Mouse (Mus musculus) kidney, adult 2 months (tissue): ENCODE measurements around the gene Zfp385a. TPM values are rescaled to one million over a fixed set of nuclear protein-coding genes. Genes with fewer than 3 reads are reported as not detected.

Experiments
- DNase-seq: peaks from one replicate; pipeline ENCODE4 v3.0.0; 2021
- H3K27ac ChIP-seq: fragments of 200-500 bp; 2 replicates; pipeline ENCODE4 v1.5.1; 2012; ENCODE audit warnings: low read depth, low read length, control low read depth, inconsistent platforms; ENCODE audit not compliant: insufficient read depth
- H3K27me3 ChIP-seq: fragments of 200-500 bp; replicated peaks from 2 replicates; pipeline ENCODE4 v1.6.1; 2012; ENCODE audit warnings: mild to moderate bottlenecking, moderate library complexity, low read length, inconsistent platforms; ENCODE audit not compliant: control insufficient read depth, insufficient read depth
- H3K36me3 ChIP-seq: fragments of 200-500 bp; 2 replicates; pipeline ENCODE4 v1.6.1; 2012; ENCODE audit warnings: mild to moderate bottlenecking, moderate library complexity, low read length, inconsistent platforms; ENCODE audit not compliant: control insufficient read depth, insufficient read depth
- H3K4me1 ChIP-seq: fragments of 200-500 bp; 2 replicates; pipeline ENCODE4 v1.6.1; 2011; ENCODE audit warnings: low read length; ENCODE audit not compliant: control insufficient read depth, insufficient read depth
- H3K4me3 ChIP-seq: fragments of 200-500 bp; 2 replicates; pipeline ENCODE4 v1.5.1; 2011; ENCODE audit warnings: mild to moderate bottlenecking, low read depth, low read length, control low read depth; ENCODE audit not compliant: insufficient read depth
- CTCF ChIP-seq: fragments of 200-500 bp; conservative IDR thresholded peaks from 2 replicates; pipeline ENCODE4 v1.5.1; 2011; ENCODE audit warnings: low read depth, mild to moderate bottlenecking, control low read depth, low read length, moderate library complexity, mixed read lengths; ENCODE audit not compliant: insufficient read depth, insufficient read length
- POLR2A ChIP-seq: fragments of 200-500 bp; IDR thresholded peaks from one replicate; pipeline ENCODE4 v1.6.1; 2011; ENCODE audit warnings: low read depth, low read length, control low read depth
- WGBS: fragments of 180-500 bp; shearing (Covaris S2); methylation state at CpG from one replicate; pipeline ENCODE4 v1.1.7; 2018; 5-methylcytosine and 5-hydroxymethylcytosine counted together
- polyA plus RNA-seq: library from polyadenylated mRNA; depleted of rRNA; stranded (reverse); fragments of >200 nt; gene quantifications from 2 replicates; pipeline ENCODE4 v1.2.3, GENCODE M21; 2012; rRNA removed

Zfp385a gene
- polyA plus RNA-seq = 5.2 and 6.1 TPM in 2 replicates

GRCm38 (mm10) chr15:103339961-103340337, at the start of gene Zfp385a:
Gene Zfp385a (minus strand): TSS chr15:103340093.
- Histone ChIP-seq H3K27ac (no peak within 1 kb of the TSS), H3K4me3 (peak within 1 kb of the TSS; percentile 66), H3K27me3 (no peaks in the 10 kb centered on the region; the same call in 1 of the 2 replicates), H3K36me3 (no peaks in the 10 kb centered on the region), H3K4me1 (peaks cover 2% of the 10 kb centered on the region; the same call in 1 of the 2 replicates)
- no peak for TF ChIP-seq POLR2A
- no peak for TF ChIP-seq CTCF
- peak; percentile 41 for DNase-seq
- WGBS = 1% methylated on average over 26 of the region's 26 CpGs

DNA sequence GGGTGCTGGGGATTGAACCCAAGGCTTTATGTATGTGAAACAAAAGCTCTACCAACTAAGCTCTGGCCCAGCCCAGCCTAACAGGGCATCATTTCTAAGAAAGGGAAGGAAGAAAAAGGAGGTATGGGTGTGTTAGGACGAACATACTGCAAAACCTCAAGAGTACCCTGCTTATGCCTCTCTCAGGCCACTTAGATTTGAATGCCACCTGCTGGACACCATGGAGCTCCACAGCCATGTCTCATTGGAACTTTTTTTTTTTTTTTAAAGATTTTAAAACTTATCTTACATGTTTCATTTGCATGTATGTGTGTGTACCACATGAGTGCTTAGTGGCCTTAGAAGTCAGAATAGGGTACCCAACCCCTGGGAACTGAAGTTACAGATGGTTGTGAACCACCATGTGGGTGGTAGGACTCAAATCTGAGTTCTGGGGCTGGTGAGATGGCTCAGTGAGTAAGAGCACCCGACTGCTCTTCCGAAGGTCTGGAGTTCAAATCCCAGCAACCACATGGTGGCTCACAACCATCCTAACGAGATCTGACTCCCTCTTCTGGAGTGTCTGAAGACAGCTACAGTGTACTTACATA, 48.8 kb upstream of the Zfp385a start:
- 44% methylated on average over 4 of the region's 4 CpGs for WGBS

DNA sequence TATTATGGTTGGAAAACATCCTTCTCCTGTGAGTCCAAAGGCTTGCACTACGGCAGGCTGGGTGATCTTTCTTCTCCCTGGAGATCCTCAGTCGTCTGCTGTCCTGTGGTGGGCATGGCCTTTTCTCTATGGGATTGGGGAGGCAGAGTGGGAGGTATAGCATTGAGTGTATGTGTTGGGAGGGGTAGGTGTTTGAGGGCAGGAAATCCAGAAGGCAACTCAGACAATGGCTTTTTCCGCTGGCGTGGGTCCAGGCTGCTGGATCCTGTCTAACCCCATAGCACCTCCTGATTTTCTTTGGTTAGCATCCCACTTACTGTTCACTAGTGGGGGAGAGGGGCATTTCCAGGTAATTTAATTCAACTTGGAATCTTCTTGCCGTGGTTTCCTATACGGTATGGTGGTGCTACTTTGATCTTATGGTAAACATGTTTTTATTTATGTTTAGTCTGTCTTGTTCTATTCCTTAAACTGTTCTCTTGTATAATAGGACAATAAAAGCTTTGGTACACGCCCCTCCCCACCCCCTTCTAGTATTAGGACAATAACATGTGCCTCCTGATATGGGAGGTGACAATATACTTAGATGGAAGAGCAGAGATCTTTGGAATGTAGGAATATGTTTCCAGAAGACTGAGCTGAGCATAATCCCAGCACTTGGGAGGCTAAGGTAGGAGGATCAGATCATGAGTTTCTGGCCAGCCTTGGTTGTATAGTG, 44.0 kb upstream of the Zfp385a start:
- no peaks in the 10 kb centered on the region for H3K36me3 ChIP-seq
- H3K4me1 ChIP-seq = no peaks in the 10 kb centered on the region
- DNase-seq = peak; percentile 89
- peak overlapping the region; percentile 72 for H3K27ac ChIP-seq
- no peak overlapping the region for H3K4me3 ChIP-seq
- no peak for TF ChIP-seq CTCF
- TF ChIP-seq POLR2A = no peak
- 61% methylated on average over 7 of the region's 7 CpGs for WGBS
- H3K27me3 ChIP-seq = no peaks in the 10 kb centered on the region

More for the DNA sequence above, 48.8 kb upstream of the Zfp385a start:
- DNase-seq = peak; percentile 35
- H3K4me3 ChIP-seq = no peak overlapping the region
- no peak overlapping the region for H3K27ac ChIP-seq
- H3K27me3 ChIP-seq = no peaks in the 10 kb centered on the region
- H3K4me1 ChIP-seq = no peaks in the 10 kb centered on the region
- TF ChIP-seq POLR2A (no peak), CTCF (peak; percentile 62)
- H3K36me3 ChIP-seq = no peaks in the 10 kb centered on the region

- H3K27ac ChIP-seq = peak overlapping the region; percentile 72
- no peaks in the 10 kb centered on the region for H3K27me3 ChIP-seq
- no peak overlapping the region for H3K4me3 ChIP-seq
- no peaks in the 10 kb centered on the region for H3K4me1 ChIP-seq
- H3K36me3 ChIP-seq = no peaks in the 10 kb centered on the region
- TF ChIP-seq CTCF (no peak), POLR2A (no peak)
- peak; percentile 90 for DNase-seq
- WGBS = 21% methylated on average over 5 of the region's 5 CpGs
These were observed 43.0 kb upstream of the Zfp385a start for GRCm38 (mm10) chr15:103382795-103383406.

DNA sequence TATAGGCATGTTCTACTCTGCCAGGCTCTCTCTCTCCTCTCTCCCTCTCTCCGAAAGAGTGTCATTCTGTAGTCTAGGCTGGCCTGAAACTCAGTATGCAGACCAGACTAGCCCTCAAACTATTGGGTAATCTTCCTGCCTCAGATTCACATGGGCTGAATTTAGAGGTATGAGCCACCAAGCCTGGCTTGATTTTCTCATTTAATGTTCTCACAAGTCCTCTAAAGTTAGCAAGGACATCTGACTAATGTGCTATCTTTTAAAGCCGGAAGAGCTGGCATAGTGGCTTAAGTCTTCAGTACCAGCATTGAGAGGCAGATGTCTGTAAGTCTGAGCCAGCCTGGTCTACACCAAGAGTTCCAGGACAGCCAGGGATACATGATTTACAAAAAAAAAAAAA, 42.2 kb upstream of the Zfp385a start:
- no peak overlapping the region for H3K4me3 ChIP-seq
- no peaks in the 10 kb centered on the region for H3K4me1 ChIP-seq
- TF ChIP-seq CTCF = no peak
- TF ChIP-seq POLR2A = no peak
- 82% methylated on average over 2 of the region's 2 CpGs for WGBS
- H3K27ac ChIP-seq = peak overlapping the region; percentile 14; the same call in 1 of the 2 replicates
- no peaks in the 10 kb centered on the region for H3K27me3 ChIP-seq
- no peak for DNase-seq
- H3K36me3 ChIP-seq = no peaks in the 10 kb centered on the region

DNA sequence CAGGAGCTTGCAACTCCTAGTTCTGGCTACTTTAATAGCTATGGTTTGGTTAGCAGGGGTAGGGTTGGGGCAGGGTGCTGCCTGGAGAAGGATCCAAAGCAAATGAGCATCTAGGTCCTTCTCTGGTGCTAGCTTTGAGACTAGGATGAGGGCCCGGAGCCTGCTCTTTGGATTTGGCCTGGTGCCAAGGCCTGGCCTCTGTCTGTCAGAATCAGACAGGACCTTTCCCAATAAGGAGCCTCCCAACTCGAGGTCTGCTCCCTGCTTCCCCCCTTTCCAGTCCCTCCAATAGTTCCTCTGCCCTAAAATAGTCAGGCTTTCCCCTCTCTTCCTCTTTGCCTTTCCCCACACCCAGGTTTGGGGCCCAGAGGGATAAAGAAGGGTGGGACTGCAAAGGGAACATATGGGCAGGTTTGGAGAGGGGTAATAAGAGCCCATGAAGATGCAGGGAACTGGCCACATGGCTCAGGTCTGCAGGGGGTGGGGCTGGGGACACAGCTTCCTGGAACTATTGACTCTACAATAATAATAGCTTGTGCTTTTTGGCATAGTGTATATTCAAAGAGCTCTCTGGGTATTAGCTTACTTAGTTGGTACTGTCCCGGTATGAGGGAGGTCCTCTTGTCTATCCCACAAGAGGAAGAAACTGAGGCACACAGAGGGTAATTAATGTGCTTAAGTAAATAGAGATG, 38.9 kb upstream of the Zfp385a start:
- TF ChIP-seq POLR2A (no peak), CTCF (no peak)
- H3K4me1 ChIP-seq = no peaks in the 10 kb centered on the region
- no peaks in the 10 kb centered on the region for H3K27me3 ChIP-seq
- DNase-seq = no peak
- H3K4me3 ChIP-seq = no peak overlapping the region
- no peaks in the 10 kb centered on the region for H3K36me3 ChIP-seq
- WGBS = 46% methylated on average over 3 of the region's 3 CpGs
- no peak overlapping the region for H3K27ac ChIP-seq
